Mouse (Mus musculus) liver, embryonic 14.5 days (tissue): Measurements from ENCODE around the gene Slc26a6.

ENCODE experiments used
- CTCF ChIP-seq: IDR thresholded peaks from 2 replicates; pipeline ENCODE4 v1.5.1; 2016; ENCODE audit warnings: antibody characterized with exemption, low read depth, control low read depth
- EP300 ChIP-seq: IDR thresholded peaks from 2 replicates; pipeline ENCODE4 v1.6.1; 2016; ENCODE audit warnings: antibody characterized with exemption, low read depth

- TF ChIP-seq CTCF (no peak), EP300 (peak; percentile 18; the same call in 1 of the 2 replicates)
Measured at GRCm38 (mm10) chr9:108945608-108946007, 92.5 kb downstream of the Slc26a6 start.
